Mouse (Mus musculus) lung, postnatal 36 days (tissue): ENCODE data around the gene Slc2a13.

ENCODE experiments used
- DNase-seq: peaks from one replicate; pipeline ENCODE4 v3.0.0; 2022; ENCODE audit warnings: mixed read lengths

Gene Slc2a13

GRCm38 (mm10) chr15:91257140-91257539 lies 315.9 kb downstream of the Slc2a13 start:
- no peak for DNase-seq

DNA sequence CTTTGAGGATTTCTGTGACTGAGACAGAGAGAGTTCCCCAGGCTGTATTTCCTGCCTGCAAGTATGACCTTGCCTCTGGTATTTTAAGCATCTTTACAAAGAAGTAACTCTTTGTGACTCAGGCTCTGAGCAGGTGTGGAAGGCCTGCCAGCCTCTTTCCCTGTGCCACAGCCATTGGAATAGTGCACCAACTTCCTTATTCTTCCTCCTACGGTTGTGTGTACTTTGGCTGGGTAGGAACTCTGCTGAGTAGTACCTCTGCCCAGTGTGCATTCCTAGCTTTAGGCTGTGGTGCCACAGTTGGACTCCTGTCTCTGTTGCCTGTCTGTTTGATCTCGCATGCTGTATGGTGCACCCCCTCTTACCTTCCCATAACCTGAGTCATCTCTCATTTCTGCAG lies 317.8 kb downstream of the Slc2a13 start:
- no peak for DNase-seq

- DNase-seq = no peak
Observed at GRCm38 (mm10) chr15:91252956-91253355, 320.1 kb downstream of the Slc2a13 start.

GRCm38 (mm10) chr15:91251544-91252408 lies 321.3 kb downstream of the Slc2a13 start:
- no peak for DNase-seq

- peak; percentile 11 for DNase-seq
Observed at GRCm38 (mm10) chr15:91250815-91251214, 322.2 kb downstream of the Slc2a13 start.

- no peak for DNase-seq
Observed at GRCm38 (mm10) chr15:91240683-91241335, 332.3 kb downstream of the Slc2a13 start.

- no peak for DNase-seq
Observed at GRCm38 (mm10) chr15:91237294-91237693, 335.8 kb downstream of the Slc2a13 start.
